Mouse (Mus musculus) layer of hippocampus, adult 9-10 months (tissue): Measurements from ENCODE around the gene Tbca.
A peak's percentile ranks its signal among the peaks of the same experiment; 100 is the strongest.

Experiments
- DNase-seq: peaks from one replicate; pipeline ENCODE4 v3.0.0; 2022; ENCODE audit warnings: low spot score

Tbca gene

GRCm38 (mm10) chr13:94788771-94789649 is at the start of gene Tbca:
Gene Tbca (plus strand): TSS chr13:94788910.
- DNase-seq, result peak; percentile 33

DNA sequence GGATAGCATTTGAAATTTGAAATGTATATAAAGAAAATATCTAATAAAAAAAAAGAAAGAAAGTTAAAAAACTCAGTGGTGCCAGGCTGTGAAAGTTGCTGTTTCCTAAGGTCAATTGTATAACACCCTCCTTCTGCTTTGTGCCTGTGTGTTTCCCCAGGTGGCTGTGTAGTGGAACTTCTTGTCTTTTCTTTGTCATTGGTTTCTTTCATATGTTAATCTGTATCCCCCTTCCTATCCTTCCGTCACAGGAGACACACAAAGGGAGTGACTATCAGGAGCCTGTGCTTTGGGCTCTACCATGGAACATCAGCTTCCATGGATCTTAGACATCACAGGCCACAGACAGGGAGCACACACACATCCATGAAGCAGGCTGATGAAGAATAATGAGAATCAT is 43.5 kb upstream of the Tbca start:
- no peak for DNase-seq

DNA sequence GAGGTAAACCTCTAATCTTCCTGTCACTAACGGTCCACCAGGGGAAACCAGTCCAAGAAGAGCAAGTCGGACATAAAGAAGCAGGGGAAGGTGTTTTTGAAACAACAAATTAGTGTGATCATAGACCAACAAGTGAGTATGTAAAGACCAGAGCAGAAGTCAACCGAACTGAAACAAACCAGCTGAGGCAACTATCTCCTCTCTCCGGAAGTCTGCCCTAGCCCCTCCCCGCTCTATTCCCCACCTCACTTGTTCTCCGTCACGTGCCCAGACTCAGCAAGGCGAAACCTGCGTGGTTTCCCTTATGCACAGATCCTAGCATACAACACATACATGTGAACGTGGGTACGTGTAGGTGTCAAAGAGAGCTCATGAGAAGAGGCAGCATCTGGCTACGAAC is 22.9 kb upstream of the Tbca start:
- no peak for DNase-seq

DNA sequence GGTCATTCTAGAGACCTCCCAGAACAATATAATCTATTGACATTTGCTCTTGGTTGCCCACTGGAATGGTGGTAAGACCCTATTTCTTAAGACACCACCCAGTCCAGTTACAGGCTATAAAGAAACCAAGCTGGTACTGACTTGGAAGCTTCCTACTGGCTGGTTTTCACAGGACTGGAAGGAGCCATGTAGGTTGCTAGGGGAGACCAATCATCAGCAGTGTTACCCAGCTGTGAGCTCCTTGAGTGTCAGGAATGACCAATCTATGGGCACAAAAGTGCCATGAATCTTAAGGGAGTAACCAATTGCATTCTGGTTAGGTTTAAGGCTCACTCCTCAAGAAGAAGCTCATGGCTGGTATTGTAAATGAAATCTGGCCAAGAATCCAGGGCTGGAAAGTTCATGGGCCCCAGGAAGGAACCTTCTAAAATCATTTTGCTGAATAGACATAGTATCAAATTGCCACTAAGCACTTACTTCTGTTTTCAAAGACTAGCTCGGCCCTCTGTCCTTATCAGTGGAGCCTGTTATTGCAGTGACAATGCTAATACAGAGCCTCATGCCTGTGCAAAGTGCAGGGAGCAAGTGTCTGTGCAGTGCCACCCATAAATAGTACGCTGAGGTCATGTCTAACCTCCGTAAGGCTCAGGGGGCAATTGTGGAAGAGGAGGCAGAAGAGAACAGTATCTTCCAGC is 20.1 kb upstream of the Tbca start:
- no peak for DNase-seq

GRCm38 (mm10) chr13:94769155-94769470 is 19.6 kb upstream of the Tbca start:
- DNase-seq, result no peak

GRCm38 (mm10) chr13:94786866-94787265 is 1.8 kb upstream of the Tbca start:
- no peak for DNase-seq

GRCm38 (mm10) chr13:94794689-94795088 is 6.0 kb downstream of the Tbca start:
- DNase-seq, result no peak

DNA sequence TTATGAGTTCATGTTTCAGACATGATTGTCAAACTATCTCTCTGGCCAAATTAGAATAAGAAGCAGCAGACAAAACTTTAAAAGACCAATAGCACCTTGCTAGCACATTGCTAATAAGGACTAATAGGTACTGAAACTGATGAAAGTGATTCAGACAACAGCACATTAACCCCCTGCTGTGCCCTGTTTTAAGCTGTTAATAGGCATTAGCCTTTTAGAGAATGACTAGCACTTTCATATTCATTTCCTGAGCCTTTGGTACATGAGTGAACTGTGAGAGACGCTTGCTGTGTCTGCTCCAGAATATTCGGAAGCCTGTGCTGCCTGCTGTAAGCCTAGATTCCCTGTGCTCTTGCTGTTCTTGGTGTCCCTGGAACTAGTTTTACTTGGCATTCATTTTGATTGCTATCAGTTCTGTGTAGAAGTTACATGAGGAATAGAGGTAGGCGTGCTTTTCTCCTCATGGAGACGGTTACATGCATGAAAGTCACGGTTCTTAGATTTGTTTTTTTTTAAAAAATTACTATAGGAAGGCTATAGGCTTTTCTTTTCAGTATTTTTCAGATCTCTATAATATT is 14.9 kb downstream of the Tbca start:
- no peak for DNase-seq

- DNase-seq, result no peak
Measured at GRCm38 (mm10) chr13:94806315-94807179, 17.8 kb downstream of the Tbca start.

DNA sequence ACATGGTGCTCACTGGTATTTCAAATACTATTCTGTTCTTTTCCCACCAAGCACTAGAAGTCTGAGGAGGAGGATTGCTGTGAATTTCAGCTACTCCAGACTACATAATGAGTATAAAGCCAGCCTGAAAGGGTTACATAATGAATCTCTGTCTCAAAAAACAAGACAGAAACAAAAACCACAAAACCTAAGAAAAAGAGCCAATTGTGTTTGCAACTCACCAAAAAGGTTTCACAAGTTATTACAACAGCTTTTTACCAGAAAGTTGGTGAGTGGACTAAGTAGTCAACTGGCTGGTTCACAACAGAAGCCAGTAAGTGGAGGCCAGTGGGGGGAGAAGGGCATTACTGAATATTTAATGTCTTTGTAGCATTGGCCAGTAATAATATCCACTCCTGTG is 19.9 kb downstream of the Tbca start:
- no peak for DNase-seq

GRCm38 (mm10) chr13:94809724-94810123 is 21.0 kb downstream of the Tbca start:
- no peak for DNase-seq

DNA sequence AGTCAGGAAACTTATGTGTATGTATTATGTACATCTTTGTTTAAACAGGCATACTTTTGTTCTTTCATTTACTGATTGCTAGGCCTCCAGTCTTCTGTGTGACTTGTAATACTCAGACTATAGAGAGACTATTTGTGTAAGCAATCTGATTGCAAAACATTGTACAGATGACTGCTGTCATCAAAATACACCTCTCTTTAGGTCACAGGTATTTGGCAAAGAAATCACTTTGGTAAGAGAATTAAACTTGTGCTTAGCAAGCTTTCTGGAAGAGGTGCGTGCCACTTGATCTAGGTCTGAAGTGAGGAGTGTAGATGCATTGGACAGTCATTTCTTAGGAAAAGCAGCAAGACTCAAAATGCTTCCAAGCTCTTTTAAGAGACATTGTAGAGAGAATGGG is 22.7 kb downstream of the Tbca start:
- no peak for DNase-seq

DNA sequence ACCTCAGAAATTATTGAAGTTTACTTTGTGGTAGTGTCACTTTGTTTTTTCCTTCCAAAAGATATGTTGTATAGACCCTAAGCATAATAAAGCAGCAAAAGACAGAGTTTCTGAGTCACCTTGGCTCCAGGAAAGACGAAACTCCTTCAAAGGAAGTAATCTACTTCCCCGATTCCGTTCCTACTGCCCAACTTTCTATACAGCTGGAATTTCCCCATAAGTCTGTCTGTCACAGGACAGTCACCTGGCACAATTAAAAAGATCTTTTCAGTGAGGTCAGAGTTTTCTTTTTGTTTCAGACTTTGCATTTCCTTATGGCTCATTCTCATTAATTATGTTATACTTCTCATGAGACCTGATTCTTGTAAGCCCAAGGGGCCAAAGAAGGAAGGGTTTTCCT is 25.1 kb downstream of the Tbca start:
- no peak for DNase-seq

GRCm38 (mm10) chr13:94820516-94820915 is 31.8 kb downstream of the Tbca start:
- no peak for DNase-seq

DNA sequence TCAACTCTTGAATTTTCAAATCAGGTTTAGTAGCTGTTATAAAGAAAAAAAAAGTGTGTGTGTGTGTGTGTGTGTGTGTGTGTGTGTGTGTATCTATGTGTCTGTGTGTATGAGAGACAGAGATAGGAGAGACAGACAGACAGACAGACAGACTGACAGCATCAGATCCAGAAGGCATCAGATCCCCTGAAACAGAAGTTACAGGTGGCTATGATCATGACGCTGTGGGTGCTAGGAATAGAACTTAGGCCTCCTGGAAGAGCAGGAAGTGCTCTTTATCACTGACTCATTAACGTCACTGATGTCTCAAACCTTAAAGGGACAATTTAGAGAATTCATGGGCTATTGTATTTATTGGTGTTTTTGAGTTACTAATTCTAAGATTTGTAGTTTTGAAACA is 32.2 kb downstream of the Tbca start:
- no peak for DNase-seq

DNA sequence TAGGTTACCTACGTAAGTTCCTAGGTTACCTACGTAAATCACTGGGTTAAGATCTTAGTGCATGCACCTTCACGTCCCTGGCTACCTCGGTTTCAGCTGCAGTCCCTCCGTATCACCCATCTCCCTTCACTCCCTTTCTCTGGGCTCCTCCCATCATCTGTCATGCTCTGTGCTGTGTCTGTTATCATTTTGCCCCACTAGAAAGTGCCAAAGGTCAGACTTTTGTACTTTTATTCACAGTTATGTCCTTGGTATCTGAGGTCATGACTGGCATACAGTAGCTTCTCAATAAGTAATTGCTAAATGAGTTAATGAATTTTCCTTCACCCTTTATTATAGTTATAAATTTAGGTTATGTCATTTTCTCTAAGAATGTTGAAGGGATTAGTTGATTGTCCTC is 37.7 kb downstream of the Tbca start:
- DNase-seq, result no peak

DNA sequence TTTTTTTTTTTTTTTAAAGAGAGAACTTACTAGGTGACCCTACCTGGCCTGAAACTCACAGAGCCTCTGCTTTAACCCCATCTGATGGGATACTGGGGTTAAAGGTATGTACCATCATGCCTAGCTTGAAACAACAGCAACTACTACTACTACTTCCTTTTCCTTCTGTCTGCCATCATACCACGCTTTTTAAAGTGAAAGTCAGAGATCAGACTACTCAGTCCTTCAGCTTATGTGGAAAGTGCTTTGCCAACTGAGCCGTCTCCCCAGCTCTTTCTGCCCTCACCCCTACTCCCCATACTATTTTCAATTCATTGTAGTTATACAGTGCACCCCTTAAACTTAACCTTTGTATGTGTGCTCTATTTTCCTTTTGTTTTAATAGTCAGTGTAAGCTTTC is 38.3 kb downstream of the Tbca start:
- no peak for DNase-seq

- no peak for DNase-seq
Measured at GRCm38 (mm10) chr13:94827847-94828246, 39.1 kb downstream of the Tbca start.

GRCm38 (mm10) chr13:94838047-94838720 is 49.5 kb downstream of the Tbca start:
- DNase-seq, result no peak

- no peak for DNase-seq
Measured at GRCm38 (mm10) chr13:94838756-94839337, 50.1 kb downstream of the Tbca start.

DNA sequence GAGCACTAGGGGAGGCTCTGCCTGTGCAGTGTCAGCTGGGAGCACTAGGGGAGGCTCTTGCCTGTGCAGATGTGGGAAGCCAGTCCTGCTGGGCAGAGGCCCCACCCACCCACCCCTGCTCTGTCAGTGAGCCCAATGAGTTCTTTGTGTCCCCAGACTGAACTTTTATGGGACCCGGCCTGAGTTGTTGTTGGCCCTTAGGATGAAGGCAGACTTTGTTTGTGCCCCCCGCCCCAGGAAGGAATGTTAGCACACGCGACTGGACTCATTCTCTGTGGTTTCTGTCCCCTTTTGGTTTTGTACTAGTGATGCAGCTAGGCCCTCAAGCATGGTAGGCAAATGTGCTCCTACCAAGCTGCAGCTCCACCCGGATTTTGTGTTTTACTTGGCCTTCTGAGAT is 54.5 kb downstream of the Tbca start:
- no peak for DNase-seq
